In genomic region chr15:89184937-89185227, GRCm38 (mm10) we compare ENCODE assay signal across 21 mouse cellular contexts. TPM values are rescaled to one million over a fixed set of nuclear protein-coding genes. Genes with fewer than 3 reads are reported as not detected.
DNase-seq lines count a peak whose midpoint lies in the region; ATAC-seq lines count a peak whose summit lies in the region.
"Had no signal": no experiment of that assay in that cellular context is flagged by ENCODE, and none has a peak within 500 bp of the region (broad histone marks: within the 10 kb centered on the region; RNA-seq: fewer than 3 reads in every experiment).

No protein-coding gene starts in this region.

- DNase-seq in adrenal gland, postnatal 10 days: peak; percentile 58
- DNase-seq in adrenal gland, adult 18-20 months (ENCODE audit: low spot score in 2 of 2): no peak
- peak; percentile 22 to 32 for DNase-seq in right cerebral cortex, postnatal 10 days (ENCODE audit: low spot score in 2 of 2)
- no peak for DNase-seq in right cerebral cortex, adult 2 months (ENCODE audit: low spot score in 2 of 2)
- DNase-seq in testis, postnatal 14 days (ENCODE audit: low spot score): peak; percentile 63
- no peak for DNase-seq in lung, postnatal 25 days (ENCODE audit: low spot score)
- DNase-seq: cerebellum, adult 18-20 months; heart, postnatal 4 days; kidney, adult 8-10 months; kidney, postnatal 14 days; lung, embryonic 14.5 days; right cerebral cortex, postnatal 4 days; thymus, postnatal 25 days had no signal

- no peak overlapping the region for H3K4me3 ChIP-seq in hindbrain, embryonic 16.5 days (ENCODE audit: low read length)
- H3K4me3 ChIP-seq in hindbrain, embryonic 12.5 days: no peak overlapping the region
- H3K4me3 ChIP-seq: heart, embryonic 15.5 days; left cerebral cortex, adult 2 months; limb, embryonic 12.5 days; liver, embryonic 12.5 days; midbrain, embryonic 13.5 days had no signal

- H3K27me3 ChIP-seq in hindbrain, embryonic 16.5 days (replicated peaks; ENCODE audit: control insufficient read depth, insufficient read depth, low read length): no peaks in the 10 kb centered on the region
- H3K27me3 ChIP-seq in hindbrain, embryonic 12.5 days: no peaks in the 10 kb centered on the region
- H3K27me3 ChIP-seq: heart, embryonic 15.5 days; limb, embryonic 12.5 days; midbrain, embryonic 13.5 days had no signal

- H3K4me2 ChIP-seq in hindbrain, embryonic 16.5 days (ENCODE audit: low read length): no peak overlapping the region
- no peak overlapping the region for H3K4me2 ChIP-seq in hindbrain, embryonic 12.5 days (replicated peaks)
- H3K4me2 ChIP-seq: heart, embryonic 15.5 days; limb, embryonic 12.5 days; liver, embryonic 12.5 days; lung, embryonic 14.5 days; midbrain, embryonic 13.5 days had no signal

- H3K9ac ChIP-seq in hindbrain, embryonic 16.5 days (ENCODE audit: low read depth, low read length): no peak overlapping the region
- H3K9ac ChIP-seq in hindbrain, embryonic 12.5 days: no peak overlapping the region
- H3K9ac ChIP-seq: heart, embryonic 15.5 days; limb, embryonic 12.5 days; liver, embryonic 12.5 days; lung, embryonic 14.5 days had no signal

- H3K4me1 ChIP-seq in hindbrain, embryonic 16.5 days (ENCODE audit: control insufficient read depth, insufficient read depth, low read depth, low read length): peaks cover 11% of the 10 kb centered on the region
- H3K4me1 ChIP-seq in hindbrain, embryonic 12.5 days: peaks cover 24% of the 10 kb centered on the region

- H3K36me3 ChIP-seq in hindbrain, embryonic 16.5 days (ENCODE audit: control insufficient read depth, insufficient read depth, low read length): peaks cover 14% of the 10 kb centered on the region; the same call in 1 of the 2 replicates
- H3K36me3 ChIP-seq in hindbrain, embryonic 12.5 days: peaks cover 50% of the 10 kb centered on the region

- no peaks in the 10 kb centered on the region for H3K9me3 ChIP-seq in hindbrain, embryonic 16.5 days (ENCODE audit: control insufficient read depth, low read length)
- H3K9me3 ChIP-seq in hindbrain, embryonic 12.5 days (replicated peaks): no peaks in the 10 kb centered on the region
- H3K9me3 ChIP-seq: heart, embryonic 15.5 days; limb, embryonic 12.5 days; liver, embryonic 12.5 days; midbrain, embryonic 13.5 days had no signal

- ATAC-seq in hindbrain, embryonic 16.5 days: no peak
- no peak for ATAC-seq in hindbrain, embryonic 12.5 days (ENCODE audit: low FRiP score)
- ATAC-seq: liver, embryonic 12.5 days; midbrain, embryonic 13.5 days had no signal

- H3K27ac ChIP-seq in hindbrain, embryonic 16.5 days (ENCODE audit: low read depth, low read length): peak overlapping the region; percentile 3; the same call in 1 of the 2 replicates
- H3K27ac ChIP-seq in hindbrain, embryonic 12.5 days: no peak overlapping the region
- H3K27ac ChIP-seq: heart, embryonic 15.5 days; left cerebral cortex, adult 2 months; limb, embryonic 12.5 days; liver, embryonic 12.5 days had no signal

- 70% methylated on average over 5 of the region's 5 CpGs for WGBS in hindbrain, embryonic 16.5 days
- WGBS in hindbrain, embryonic 12.5 days: 85% methylated on average over 5 of the region's 5 CpGs

RNA-seq across cellular contexts. Expression of gene Plxnb2, which starts 4.3 kb away (rescaled TPM):
- total RNA-seq in adrenal gland, postnatal 10 days (2021): 100 to 1,000 TPM in 1 of 2 experiments, 10 to 100 TPM in 1; 96.8 to 105 TPM
- total RNA-seq in adrenal gland, adult 18-20 months (2021): 100 to 1,000 TPM in 1 of 2 experiments, 10 to 100 TPM in 1; 84.0 to 113 TPM
- 85.2 and 106 TPM in 2 replicates for polyA plus RNA-seq in hindbrain, embryonic 16.5 days (2015; fragmentation: Nextera tagmentation; extraction: Ambion mirVana)
- polyA plus RNA-seq in hindbrain, embryonic 12.5 days (2016; fragmentation: Nextera tagmentation; extraction: Ambion mirVana): 167 and 169 TPM in 2 replicates

RNA-seq across cellular contexts. Expression of gene Dennd6b, which starts 11.4 kb away (rescaled TPM):
- total RNA-seq in adrenal gland, postnatal 10 days (2021): 1 to 10 TPM; 4.7 to 7.4 TPM
- total RNA-seq in adrenal gland, adult 18-20 months (2021): 1 to 10 TPM; 5.2 to 5.4 TPM
- 86.6 and 93.2 TPM in 2 replicates for polyA plus RNA-seq in hindbrain, embryonic 16.5 days (2015; fragmentation: Nextera tagmentation; extraction: Ambion mirVana)
- 54.6 and 57.7 TPM in 2 replicates for polyA plus RNA-seq in hindbrain, embryonic 12.5 days (2016; fragmentation: Nextera tagmentation; extraction: Ambion mirVana)

RNA-seq across cellular contexts. Expression of gene Ppp6r2, which starts 26.5 kb away (rescaled TPM):
- total RNA-seq in adrenal gland, postnatal 10 days (2021): 10 to 100 TPM; 41.8 to 52.0 TPM
- total RNA-seq in adrenal gland, adult 18-20 months (2021): 10 to 100 TPM; 46.6 to 48.3 TPM
- polyA plus RNA-seq in hindbrain, embryonic 16.5 days (2015; fragmentation: Nextera tagmentation; extraction: Ambion mirVana): 59.4 and 71.5 TPM in 2 replicates
- polyA plus RNA-seq in hindbrain, embryonic 12.5 days (2016; fragmentation: Nextera tagmentation; extraction: Ambion mirVana): 62.3 and 65.2 TPM in 2 replicates

RNA-seq across cellular contexts. Expression of gene Mapk11, which starts 35.5 kb away (rescaled TPM):
- total RNA-seq in adrenal gland, postnatal 10 days (2021): 1 to 10 TPM; 5.1 to 7.3 TPM
- total RNA-seq in adrenal gland, adult 18-20 months (2021): 1 to 10 TPM; 3.7 to 3.8 TPM
- polyA plus RNA-seq in hindbrain, embryonic 16.5 days (2015; fragmentation: Nextera tagmentation; extraction: Ambion mirVana): 23.7 and 28.3 TPM in 2 replicates
- 39.0 and 41.9 TPM in 2 replicates for polyA plus RNA-seq in hindbrain, embryonic 12.5 days (2016; fragmentation: Nextera tagmentation; extraction: Ambion mirVana)

RNA-seq across cellular contexts. Expression of gene Mapk12, which starts 44.4 kb away (rescaled TPM):
- total RNA-seq in adrenal gland, postnatal 10 days (2021): 10 to 100 TPM; 10.1 to 19.3 TPM
- total RNA-seq in adrenal gland, adult 18-20 months (2021): 1 to 10 TPM; 8.4 to 9.6 TPM
- polyA plus RNA-seq in hindbrain, embryonic 16.5 days (2015; fragmentation: Nextera tagmentation; extraction: Ambion mirVana): 4.1 and 4.4 TPM in 2 replicates
- 10.0 and 11.4 TPM in 2 replicates for polyA plus RNA-seq in hindbrain, embryonic 12.5 days (2016; fragmentation: Nextera tagmentation; extraction: Ambion mirVana)
- total RNA-seq: MEL had no signal

Comparison
In these comparisons a context has a peak if more than half of its experiments do, and no peak if none do; other contexts are left out.
1. DNase-seq: peak in adrenal gland, postnatal 10 days (single experiment), right cerebral cortex, postnatal 10 days (2 of 2) and testis, postnatal 14 days (single experiment); none in adrenal gland, adult 18-20 months (0 of 2), right cerebral cortex, adult 2 months (0 of 2) and lung, postnatal 25 days (single experiment).